Mouse (Mus musculus): ENCODE data around the gene Dnmt3a. TPM values are rescaled to one million over a fixed set of nuclear protein-coding genes. Genes with fewer than 3 reads are reported as not detected.

The Dnmt3a gene
- total and polyA plus RNA-seq, 2 experiments from 2014 or later = 31.7 to 76.0 TPM

DNA sequence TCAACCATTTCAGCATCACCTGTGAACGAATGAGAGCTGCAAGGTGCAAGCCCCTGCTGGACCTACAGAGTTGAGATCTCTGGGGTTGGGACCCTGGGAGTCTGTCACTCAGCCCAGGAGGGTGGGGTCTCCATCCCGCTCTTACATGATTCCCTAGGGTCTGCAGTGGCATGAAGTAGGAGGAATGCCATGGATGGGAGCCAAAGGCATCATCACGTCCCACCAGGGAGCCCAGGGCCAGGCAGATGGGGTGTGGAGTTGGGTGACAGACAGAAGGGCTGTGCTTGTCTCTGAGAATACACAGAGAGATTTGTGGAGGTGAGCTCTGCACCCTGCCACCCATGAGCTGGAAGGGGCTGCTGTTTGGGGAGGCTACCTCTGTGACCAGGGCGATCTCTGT is 32.2 kb downstream of the Dnmt3a start:
- H3K27ac ChIP-seq (ENCODE audit: low read depth) = no peak overlapping the region
- ATAC-seq (ENCODE audit: insufficient read depth, low read depth) (no peak), DNase-seq (ENCODE audit: low spot score) (no peak)
- peaks cover 29% of the 10 kb centered on the region for H3K4me1 ChIP-seq (ENCODE audit: control insufficient read depth, insufficient read depth)
- no peak overlapping the region for H3K4me3 ChIP-seq (ENCODE audit: low read depth, low read length)
- H3K36me3 ChIP-seq (replicated peaks; ENCODE audit: control insufficient read depth, insufficient read depth, low read length) = peaks cover 65% of the 10 kb centered on the region
- H3K4me2 ChIP-seq (ENCODE audit: low read depth, low read length) = no peak overlapping the region
- no peak overlapping the region for H3K9ac ChIP-seq (replicated peaks; ENCODE audit: low read depth, low read length)
- 59% methylated on average over 4 of the region's 4 CpGs for WGBS
- TF ChIP-seq CTCF (IDR thresholded peaks at IDR 0.05; ENCODE audit: low read depth) = no peak
- no peaks in the 10 kb centered on the region for H3K9me3 ChIP-seq (replicated peaks; ENCODE audit: control insufficient read depth, low read length)
- no peaks in the 10 kb centered on the region for H3K27me3 ChIP-seq (ENCODE audit: control insufficient read depth, insufficient read depth, low read length)

DNA sequence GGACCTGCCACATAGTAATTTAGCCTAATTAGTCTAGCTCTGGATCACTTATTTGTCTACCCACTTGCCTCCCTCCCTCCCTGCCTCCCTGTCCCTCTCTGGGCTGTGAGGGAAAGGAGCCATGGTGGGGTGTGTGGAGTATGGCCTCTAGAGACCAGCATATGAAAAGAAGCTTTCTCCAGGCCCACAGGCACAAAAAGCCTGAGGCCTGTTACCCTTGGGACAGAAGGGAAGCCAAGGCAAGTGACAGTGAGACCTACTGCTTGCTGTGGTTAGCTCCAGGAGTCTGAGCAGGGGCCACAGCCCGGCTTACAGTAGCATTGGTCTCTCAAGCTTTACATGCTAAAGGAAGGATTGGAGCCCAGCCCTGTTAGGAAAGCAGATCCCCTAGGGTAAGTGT is 33.9 kb downstream of the Dnmt3a start:
- no peaks in the 10 kb centered on the region for H3K9me3 ChIP-seq (replicated peaks; ENCODE audit: control insufficient read depth, low read length)
- no peak for DNase-seq (ENCODE audit: low spot score)
- H3K4me1 ChIP-seq (ENCODE audit: control insufficient read depth, insufficient read depth) = peaks cover 25% of the 10 kb centered on the region
- WGBS = 78% methylated on average over 1 of the region's 1 CpGs
- peaks cover 65% of the 10 kb centered on the region for H3K36me3 ChIP-seq (replicated peaks; ENCODE audit: control insufficient read depth, insufficient read depth, low read length)
- H3K27me3 ChIP-seq (ENCODE audit: control insufficient read depth, insufficient read depth, low read length) = no peaks in the 10 kb centered on the region
- no peak overlapping the region for H3K9ac ChIP-seq (replicated peaks; ENCODE audit: low read depth, low read length)
- H3K4me3 ChIP-seq (ENCODE audit: low read depth, low read length) = no peak overlapping the region
- no peak overlapping the region for H3K27ac ChIP-seq (ENCODE audit: low read depth)
- TF ChIP-seq CTCF (IDR thresholded peaks at IDR 0.05; ENCODE audit: low read depth) (no peak), EP300 (IDR thresholded peaks at IDR 0.05; ENCODE audit: low read depth) (no peak)
- no peak overlapping the region for H3K4me2 ChIP-seq (ENCODE audit: low read depth, low read length)
- no peak for ATAC-seq (ENCODE audit: insufficient read depth, low read depth)

DNA sequence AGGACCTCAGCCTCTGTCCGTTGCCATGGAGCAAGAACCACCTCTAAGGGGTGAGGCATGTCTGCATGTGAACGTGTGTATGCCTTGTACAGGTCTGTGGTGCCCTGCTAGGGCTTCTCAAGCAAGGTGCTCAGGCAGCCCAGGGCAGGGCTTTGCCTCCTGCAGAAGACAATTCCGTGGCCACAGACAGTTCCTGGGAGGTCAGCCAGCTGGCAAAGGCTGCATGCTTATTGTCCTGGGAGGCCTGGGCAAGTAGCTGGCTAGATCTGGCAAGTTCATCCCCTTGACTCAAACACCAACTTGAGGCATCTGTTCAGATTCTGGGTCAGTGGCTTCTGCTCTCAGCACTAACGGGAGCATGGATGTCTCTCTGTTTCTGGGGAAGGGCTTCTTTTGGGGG is 35.3 kb downstream of the Dnmt3a start:
- no peaks in the 10 kb centered on the region for H3K9me3 ChIP-seq (replicated peaks; ENCODE audit: control insufficient read depth, low read length)
- peaks cover 63% of the 10 kb centered on the region for H3K36me3 ChIP-seq (replicated peaks; ENCODE audit: control insufficient read depth, insufficient read depth, low read length)
- ATAC-seq (ENCODE audit: insufficient read depth, low read depth) = no peak
- 0 out of 2 replicates have a peak overlapping the region, but pooled peaks have one; percentile 11 for H3K9ac ChIP-seq (replicated peaks; ENCODE audit: low read depth, low read length)
- no peak overlapping the region for H3K4me2 ChIP-seq (ENCODE audit: low read depth, low read length)
- no peak for TF ChIP-seq CTCF (IDR thresholded peaks at IDR 0.05; ENCODE audit: low read depth)
- no peak for TF ChIP-seq EP300 (IDR thresholded peaks at IDR 0.05; ENCODE audit: low read depth)
- 32% methylated on average over 4 of the region's 4 CpGs for WGBS
- H3K27ac ChIP-seq (ENCODE audit: low read depth) = no peak overlapping the region
- H3K4me3 ChIP-seq (ENCODE audit: low read depth, low read length) = no peak overlapping the region
- peaks cover 13% of the 10 kb centered on the region; the same call in 1 of the 2 replicates for H3K4me1 ChIP-seq (ENCODE audit: control insufficient read depth, insufficient read depth)
- no peak for DNase-seq (ENCODE audit: low spot score)
- no peaks in the 10 kb centered on the region for H3K27me3 ChIP-seq (ENCODE audit: control insufficient read depth, insufficient read depth, low read length)

DNA sequence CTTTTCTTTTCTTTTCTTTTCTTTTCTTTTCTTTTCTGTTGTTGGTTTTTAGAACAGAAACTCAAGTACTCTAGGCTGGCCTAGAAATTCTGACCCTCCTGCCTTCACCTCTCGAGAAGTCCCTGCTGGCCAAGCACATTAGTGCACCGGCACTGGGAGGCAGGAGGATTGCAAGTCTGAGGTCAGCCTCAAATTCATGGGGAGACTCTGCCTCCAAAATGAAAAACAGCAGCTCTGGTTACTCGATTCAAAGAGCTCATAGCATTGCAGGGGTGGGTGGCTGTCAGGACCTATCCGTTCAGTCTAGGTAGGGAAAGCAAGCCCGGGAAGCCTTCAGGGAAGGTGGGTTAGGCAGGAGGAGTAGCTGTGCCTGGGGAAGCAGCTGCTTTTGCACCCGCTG is 37.0 kb downstream of the Dnmt3a start:
- no peak for ATAC-seq (ENCODE audit: insufficient read depth, low read depth)

DNA sequence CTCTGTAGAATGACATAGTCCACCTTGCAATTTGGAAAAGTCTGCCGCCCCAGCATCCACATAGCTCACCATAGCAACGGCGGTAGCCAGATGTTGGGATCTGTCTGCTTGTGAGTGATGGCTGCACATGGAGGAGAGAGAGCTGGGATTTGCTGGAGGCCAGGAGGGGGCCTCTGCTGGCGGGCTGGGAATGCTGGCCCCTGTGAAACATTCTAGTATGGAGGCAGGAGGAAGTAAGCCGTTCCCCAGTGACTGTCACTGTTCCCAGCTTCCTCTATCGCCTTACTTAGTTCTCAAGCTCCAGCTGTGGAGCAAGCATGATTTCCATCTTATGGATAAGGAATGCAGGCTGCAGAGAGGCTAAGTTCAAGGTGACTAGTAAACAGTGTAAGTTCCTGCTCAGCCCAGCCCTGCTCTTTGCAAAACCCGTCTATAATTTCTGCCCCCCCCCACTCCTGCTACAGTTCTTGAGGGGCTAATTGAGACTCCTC is 37.6 kb downstream of the Dnmt3a start:
- DNase-seq (ENCODE audit: low spot score) = no peak
- peak; percentile 77 for ATAC-seq (ENCODE audit: insufficient read depth, low read depth)
- Histone ChIP-seq H3K4me2 (ENCODE audit: low read depth, low read length) (no peak overlapping the region), H3K9me3 (replicated peaks; ENCODE audit: control insufficient read depth, low read length) (no peaks in the 10 kb centered on the region), H3K4me3 (ENCODE audit: low read depth, low read length) (no peak overlapping the region), H3K9ac (replicated peaks; ENCODE audit: low read depth, low read length) (no peak overlapping the region), H3K4me1 (ENCODE audit: control insufficient read depth, insufficient read depth) (peaks cover 13% of the 10 kb centered on the region; the same call in 1 of the 2 replicates), H3K36me3 (replicated peaks; ENCODE audit: control insufficient read depth, insufficient read depth, low read length) (peaks cover 44% of the 10 kb centered on the region), H3K27me3 (ENCODE audit: control insufficient read depth, insufficient read depth, low read length) (no peaks in the 10 kb centered on the region), H3K27ac (ENCODE audit: low read depth) (peak overlapping the region; percentile 47)
- TF ChIP-seq EP300 (IDR thresholded peaks at IDR 0.05; ENCODE audit: low read depth) (no peak), CTCF (IDR thresholded peaks at IDR 0.05; ENCODE audit: low read depth) (no peak)
- 15% methylated on average over 7 of the region's 7 CpGs for WGBS

More for the DNA sequence above, 37.0 kb downstream of the Dnmt3a start:
- DNase-seq (ENCODE audit: low spot score) = no peak
- Histone ChIP-seq H3K9ac (replicated peaks; ENCODE audit: low read depth, low read length) (no peak overlapping the region), H3K36me3 (replicated peaks; ENCODE audit: control insufficient read depth, insufficient read depth, low read length) (peaks cover 46% of the 10 kb centered on the region), H3K4me1 (ENCODE audit: control insufficient read depth, insufficient read depth) (peaks cover 13% of the 10 kb centered on the region; the same call in 1 of the 2 replicates), H3K27ac (ENCODE audit: low read depth) (peak overlapping the region; percentile 47; the same call in 1 of the 2 replicates), H3K27me3 (ENCODE audit: control insufficient read depth, insufficient read depth, low read length) (no peaks in the 10 kb centered on the region), H3K4me3 (ENCODE audit: low read depth, low read length) (no peak overlapping the region), H3K4me2 (ENCODE audit: low read depth, low read length) (no peak overlapping the region), H3K9me3 (replicated peaks; ENCODE audit: control insufficient read depth, low read length) (no peaks in the 10 kb centered on the region)
- no peak for TF ChIP-seq CTCF (IDR thresholded peaks at IDR 0.05; ENCODE audit: low read depth)
- TF ChIP-seq EP300 (IDR thresholded peaks at IDR 0.05; ENCODE audit: low read depth) = no peak
- 55% methylated on average over 6 of the region's 6 CpGs for WGBS

DNA sequence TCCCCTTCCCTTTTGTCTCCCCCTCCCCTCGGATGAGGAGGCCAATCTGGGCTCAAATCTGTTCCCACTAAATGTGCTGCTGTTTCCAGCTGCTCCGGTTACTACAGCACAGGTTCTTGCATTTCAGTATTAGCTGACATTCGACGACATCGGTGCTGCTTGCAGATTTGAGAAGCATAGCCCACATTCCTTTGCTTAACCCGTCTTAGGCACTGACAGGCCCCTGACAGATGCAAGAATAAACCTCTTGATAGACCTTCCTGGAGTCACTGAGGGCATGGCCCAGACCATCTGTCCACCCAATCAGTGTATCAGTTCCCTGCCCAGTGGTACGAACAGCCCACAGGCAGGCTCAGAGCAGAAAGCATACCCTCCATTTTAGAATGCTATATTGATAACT is 38.1 kb downstream of the Dnmt3a start:
- Histone ChIP-seq H3K9ac (replicated peaks; ENCODE audit: low read depth, low read length) (no peak overlapping the region), H3K27me3 (ENCODE audit: control insufficient read depth, insufficient read depth, low read length) (no peaks in the 10 kb centered on the region), H3K36me3 (replicated peaks; ENCODE audit: control insufficient read depth, insufficient read depth, low read length) (peaks cover 40% of the 10 kb centered on the region), H3K9me3 (replicated peaks; ENCODE audit: control insufficient read depth, low read length) (no peaks in the 10 kb centered on the region), H3K4me3 (ENCODE audit: low read depth, low read length) (no peak overlapping the region), H3K27ac (ENCODE audit: low read depth) (peak overlapping the region; percentile 47), H3K4me2 (ENCODE audit: low read depth, low read length) (no peak overlapping the region), H3K4me1 (ENCODE audit: control insufficient read depth, insufficient read depth) (peaks cover 13% of the 10 kb centered on the region; the same call in 1 of the 2 replicates)
- ATAC-seq (ENCODE audit: insufficient read depth, low read depth) (0 out of 2 replicates have a peak, but pooled peaks have one; percentile 15), DNase-seq (ENCODE audit: low spot score) (no peak)
- 24% methylated on average over 7 of the region's 7 CpGs for WGBS
- TF ChIP-seq CTCF (IDR thresholded peaks at IDR 0.05; ENCODE audit: low read depth) = no peak
- TF ChIP-seq EP300 (IDR thresholded peaks at IDR 0.05; ENCODE audit: low read depth) = no peak
